In the genomic region with DNA sequence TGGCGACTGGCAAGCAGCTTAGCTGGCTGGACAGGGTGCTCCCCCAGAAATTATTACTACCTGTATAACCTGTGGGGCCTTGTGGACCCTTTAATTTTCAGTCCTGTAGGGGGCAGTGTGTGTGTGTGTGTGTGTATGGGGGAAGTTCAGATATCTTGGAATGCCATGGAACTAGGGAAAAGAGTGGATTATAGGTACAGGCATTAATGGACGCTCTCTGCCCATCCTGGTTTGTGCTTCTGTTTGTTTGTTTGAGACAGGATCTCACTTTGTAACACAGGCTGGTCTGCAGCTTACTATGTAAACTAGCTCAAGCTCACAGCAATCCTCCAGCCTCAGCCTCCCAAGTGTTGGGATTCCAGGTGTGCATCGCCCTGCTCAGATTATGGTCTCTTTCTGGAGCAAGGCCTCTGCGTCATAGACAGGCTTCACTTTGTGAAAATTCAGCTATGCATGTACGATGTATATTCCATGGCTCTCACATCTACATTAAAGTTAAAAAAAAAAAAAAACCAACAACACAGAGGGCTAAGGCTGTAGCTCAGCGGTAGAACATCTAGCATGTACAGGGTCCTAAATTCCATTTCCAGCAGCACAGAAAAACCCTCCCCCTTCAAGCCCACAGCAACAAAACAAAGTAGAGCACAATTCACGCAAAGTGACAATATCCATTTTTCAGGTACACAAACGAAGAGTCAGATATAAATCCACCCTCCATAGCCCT, we compare ENCODE assay signal across 8 mouse cellular contexts. TPM values are rescaled to one million over a fixed set of nuclear protein-coding genes. Genes with fewer than 3 reads are reported as not detected.
DNase-seq lines count a peak whose midpoint lies in the region; ATAC-seq and TF ChIP-seq lines count a peak whose summit lies in the region.

No protein-coding gene starts in this region.

- 29% methylated on average over 8 of the region's 8 CpGs for WGBS in forebrain, embryonic 13.5 days
- WGBS in intestine, embryonic 15.5 days: 27% methylated on average over 8 of the region's 8 CpGs
- WGBS in liver, postnatal 0 days (ENCODE audit: insufficient replicate concordance): 19% methylated on average over 8 of the region's 8 CpGs

- peak overlapping the region; percentile 40; the same call in 1 of the 2 replicates for H3K9ac ChIP-seq in forebrain, embryonic 13.5 days
- H3K9ac ChIP-seq in intestine, embryonic 15.5 days: peak overlapping the region; percentile 42
- peak overlapping the region; percentile 41 for H3K9ac ChIP-seq in liver, postnatal 0 days (replicated peaks)

- TF ChIP-seq CTCF in liver, postnatal 0 days (IDR thresholded peaks at IDR 0.05; ENCODE audit: low read depth): peak; percentile 70

- H3K4me3 ChIP-seq in forebrain, embryonic 13.5 days: peak overlapping the region; percentile 37
- H3K4me3 ChIP-seq in intestine, embryonic 15.5 days (replicated peaks): peak overlapping the region; percentile 31
- peak overlapping the region; percentile 45 for H3K4me3 ChIP-seq in liver, postnatal 0 days (ENCODE audit: low read depth, low read length)

- peak overlapping the region; percentile 58 for H3K4me2 ChIP-seq in forebrain, embryonic 13.5 days
- H3K4me2 ChIP-seq in intestine, embryonic 15.5 days (replicated peaks): peak overlapping the region; percentile 53
- peak overlapping the region; percentile 63 for H3K4me2 ChIP-seq in liver, postnatal 0 days (ENCODE audit: low read depth, low read length)

- H3K4me1 ChIP-seq in forebrain, embryonic 13.5 days: peaks cover 5% of the 10 kb centered on the region; the same call in 1 of the 2 replicates
- no peaks in the 10 kb centered on the region for H3K4me1 ChIP-seq in intestine, embryonic 15.5 days (replicated peaks)
- no peaks in the 10 kb centered on the region for H3K4me1 ChIP-seq in liver, postnatal 0 days (ENCODE audit: insufficient read depth)

- no peaks in the 10 kb centered on the region for H3K9me3 ChIP-seq in forebrain, embryonic 13.5 days (replicated peaks)
- no peaks in the 10 kb centered on the region for H3K9me3 ChIP-seq in intestine, embryonic 15.5 days
- no peaks in the 10 kb centered on the region for H3K9me3 ChIP-seq in liver, postnatal 0 days (ENCODE audit: low read length)

- TF ChIP-seq EP300 in liver, postnatal 0 days (IDR thresholded peaks at IDR 0.05; ENCODE audit: low read depth): no peak

- ATAC-seq in forebrain, embryonic 13.5 days: peak; percentile 53
- peak; percentile 54 for ATAC-seq in intestine, embryonic 15.5 days
- ATAC-seq in liver, postnatal 0 days: peak; percentile 42
- ATAC-seq in inflammation-experienced regulatory T-cells, adult 6 months: no peak

- DNase-seq in urinary bladder, postnatal 14 days (ENCODE audit: low spot score): peak; percentile 53
- DNase-seq in urinary bladder, postnatal 25 days (ENCODE audit: low spot score): no peak
- DNase-seq in cerebellum, adult 11-12 months: peak; percentile 66
- DNase-seq in liver, postnatal 0 days: peak; percentile 40
- DNase-seq in retina, postnatal 1 day: peak; percentile 62

- H3K27me3 ChIP-seq in forebrain, embryonic 13.5 days: peaks cover 6% of the 10 kb centered on the region; the same call in 1 of the 2 replicates
- H3K27me3 ChIP-seq in intestine, embryonic 15.5 days (replicated peaks): no peaks in the 10 kb centered on the region
- no peaks in the 10 kb centered on the region for H3K27me3 ChIP-seq in liver, postnatal 0 days (ENCODE audit: insufficient read depth, low read length)

- H3K36me3 ChIP-seq in forebrain, embryonic 13.5 days (ENCODE audit: poor library complexity, severe bottlenecking): no peaks in the 10 kb centered on the region
- no peaks in the 10 kb centered on the region for H3K36me3 ChIP-seq in intestine, embryonic 15.5 days
- no peaks in the 10 kb centered on the region for H3K36me3 ChIP-seq in liver, postnatal 0 days (replicated peaks; ENCODE audit: insufficient read depth, low read length)

- H3K27ac ChIP-seq in forebrain, embryonic 13.5 days: peak overlapping the region; percentile 68
- H3K27ac ChIP-seq in intestine, embryonic 15.5 days: peak overlapping the region; percentile 66
- peak overlapping the region; percentile 69 for H3K27ac ChIP-seq in liver, postnatal 0 days (ENCODE audit: low read depth)

RNA-seq across cellular contexts. Expression of a gene that starts 50.7 kb away (rescaled TPM):
- polyA plus RNA-seq in forebrain, embryonic 13.5 days (2015; fragmentation: Nextera tagmentation; extraction: Ambion mirVana): 138 and 155 TPM in 2 replicates
- 112 and 128 TPM in 2 replicates for polyA plus RNA-seq in intestine, embryonic 15.5 days (2015; fragmentation: Nextera tagmentation; extraction: Ambion mirVana)
- polyA plus RNA-seq in liver, postnatal 0 days (2015; fragmentation: Nextera tagmentation; extraction: Ambion mirVana): 44.2 and 46.1 TPM in 2 replicates
- 10 to 100 TPM; 34.9 to 48.8 (median 37.7) TPM for polyA plus RNA-seq in inflammation-experienced regulatory T-cells, adult 6 months (2017; shearing (Covaris generic))
